Mouse (Mus musculus) left cerebral cortex, postnatal 14 days (tissue): ENCODE measurements around the gene Crocc. TPM values are rescaled to one million over a fixed set of nuclear protein-coding genes. Genes with fewer than 3 reads are reported as not detected.

ENCODE experiments used
- DNase-seq, 2 experiments: peaks; one replicate each; pipeline ENCODE4 v3.0.0; 2021 to 2022; ENCODE audit warnings: low spot score in 2 of 2, mixed read lengths in 1 of 2
- intact Hi-C: fragments of 180-260 bp; cut with DNase I; formaldehyde crosslinking; loops from one replicate; pipeline ENCODE4 v1.15.1; 2025
- total RNA-seq, 2 experiments: library from RNA; stranded (reverse); gene quantifications; 2 replicates each; pipeline ENCODE4 v1.2.3; 2021

Gene Crocc
- total RNA-seq, 2 experiments from 2014 or later = 51.0 to 52.7 TPM

DNA sequence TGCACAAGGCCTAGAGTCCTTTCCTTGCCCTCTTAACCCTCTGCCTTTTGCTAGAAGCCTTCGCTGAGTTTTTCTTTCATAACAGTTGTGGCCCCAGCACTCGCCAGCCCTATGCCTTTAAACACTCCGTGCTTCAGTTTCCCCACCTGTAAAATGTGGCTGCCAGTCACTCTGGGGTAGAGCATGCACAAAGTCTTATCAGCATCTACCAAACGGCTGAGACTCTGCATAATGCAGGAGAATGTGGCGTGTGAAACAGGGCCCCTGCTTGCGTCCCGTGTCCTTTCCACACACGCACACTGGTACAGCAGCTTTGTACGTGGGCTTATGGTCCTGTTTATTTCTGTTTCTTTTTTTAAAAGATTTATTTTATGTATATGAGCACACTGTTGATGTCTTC lies 63.5 kb downstream of the Crocc start:
- no peak for DNase-seq
- intact Hi-C loops = no loop called here

DNA sequence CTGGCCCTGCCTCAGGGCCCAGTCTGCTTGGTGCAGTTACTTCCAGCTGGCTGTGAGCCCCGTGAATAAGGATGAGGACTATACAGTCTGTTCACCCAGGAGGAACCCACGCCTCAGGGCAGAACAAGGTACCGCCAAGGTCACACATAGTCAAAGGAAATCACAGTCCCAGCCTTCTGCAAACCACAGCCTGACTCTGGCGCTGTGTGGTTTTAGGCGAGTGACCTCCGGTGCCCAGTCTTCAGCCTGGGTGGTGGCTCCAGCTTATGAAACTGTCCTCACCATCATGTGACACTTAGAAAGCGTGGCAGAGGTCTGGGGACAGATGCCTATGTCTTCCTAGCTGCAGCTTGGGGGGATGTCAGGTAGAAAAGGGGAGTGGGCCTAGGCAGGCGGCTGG lies 64.5 kb downstream of the Crocc start:
- intact Hi-C loops = no loop called here
- DNase-seq = no peak

DNA sequence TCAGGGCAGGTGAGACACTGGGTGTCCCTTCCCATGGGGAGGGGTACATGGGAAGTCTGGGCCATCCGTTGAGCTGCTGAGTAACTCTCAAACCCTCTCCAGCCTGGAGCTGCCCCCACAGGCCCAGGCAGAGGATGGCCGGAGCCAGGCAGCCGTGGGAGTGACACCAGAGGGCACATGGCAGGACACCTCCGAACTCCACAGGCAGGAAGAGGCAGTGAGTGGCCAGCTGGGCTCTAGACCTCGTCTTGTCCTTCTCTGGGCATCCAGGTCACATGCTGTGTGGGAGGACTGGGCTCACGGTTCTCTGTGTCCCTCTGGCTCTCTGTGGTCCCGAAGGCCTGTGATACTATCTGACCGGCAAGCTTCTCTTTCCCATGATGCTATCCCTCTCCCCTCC lies 66.5 kb downstream of the Crocc start:
- DNase-seq = no peak
- intact Hi-C loops = no loop called here

DNA sequence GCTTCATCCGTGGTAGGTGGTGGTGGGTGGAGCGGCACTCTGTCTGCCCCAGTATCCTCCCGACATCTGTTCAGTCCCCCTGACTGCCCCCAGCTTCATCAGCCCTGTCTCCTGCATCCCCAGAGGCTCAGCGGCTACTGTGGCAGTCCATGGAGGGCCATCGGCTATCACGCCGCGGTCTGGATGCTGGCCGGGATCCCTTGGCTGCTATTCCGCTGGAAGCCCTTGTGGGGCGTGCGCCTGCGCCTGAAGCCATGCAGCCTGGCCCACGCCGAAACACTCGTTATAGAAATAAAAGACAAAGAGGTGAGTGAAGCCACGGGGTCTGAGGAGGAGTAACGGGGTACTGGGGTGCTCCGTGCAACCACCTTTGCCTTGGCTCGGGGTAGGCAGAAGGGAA lies 68.1 kb downstream of the Crocc start:
- DNase-seq = no peak
- intact Hi-C loops = no loop called here

DNA sequence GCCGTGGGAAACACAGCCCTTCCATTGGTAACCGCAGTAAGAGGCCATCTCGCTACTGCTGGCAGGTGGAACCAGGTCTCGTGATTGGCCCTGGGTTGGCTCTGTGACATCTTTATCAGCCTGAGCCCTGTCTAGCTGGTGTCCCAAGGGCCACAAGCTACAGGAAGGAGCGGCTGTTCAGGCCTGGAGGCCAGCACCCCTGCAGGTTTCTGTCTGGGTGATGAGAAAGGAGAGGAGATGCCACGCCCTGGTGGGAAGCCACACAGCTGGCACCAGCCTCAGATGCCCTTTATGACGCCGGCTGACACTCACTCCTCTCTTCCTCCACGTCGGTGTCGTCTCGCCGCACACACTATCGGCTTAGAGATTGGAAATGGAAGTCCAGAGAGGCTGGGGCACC lies 70.9 kb downstream of the Crocc start:
- DNase-seq = no peak
- intact Hi-C loops = no loop called here

- intact Hi-C loops = no loop called here
- no peak for DNase-seq
Measured at GRCm38 (mm10) chr4:140988706-140989290, 71.6 kb downstream of the Crocc start.

- intact Hi-C loops = no loop called here
- no peak for DNase-seq
Measured at GRCm38 (mm10) chr4:140987476-140987875, 72.9 kb downstream of the Crocc start.

- peak; percentile 93 to 94 for DNase-seq
- intact Hi-C loops = no loop called here
Measured at GRCm38 (mm10) chr4:140986711-140987395, 73.5 kb downstream of the Crocc start, which contains the start of gene Atp13a2. TSS of gene Atp13a2 (plus strand) at chr4:140986873.

GRCm38 (mm10) chr4:140986024-140986710 lies 74.2 kb downstream of the Crocc start:
- no peak for DNase-seq
- intact Hi-C loops = no loop called here

DNA sequence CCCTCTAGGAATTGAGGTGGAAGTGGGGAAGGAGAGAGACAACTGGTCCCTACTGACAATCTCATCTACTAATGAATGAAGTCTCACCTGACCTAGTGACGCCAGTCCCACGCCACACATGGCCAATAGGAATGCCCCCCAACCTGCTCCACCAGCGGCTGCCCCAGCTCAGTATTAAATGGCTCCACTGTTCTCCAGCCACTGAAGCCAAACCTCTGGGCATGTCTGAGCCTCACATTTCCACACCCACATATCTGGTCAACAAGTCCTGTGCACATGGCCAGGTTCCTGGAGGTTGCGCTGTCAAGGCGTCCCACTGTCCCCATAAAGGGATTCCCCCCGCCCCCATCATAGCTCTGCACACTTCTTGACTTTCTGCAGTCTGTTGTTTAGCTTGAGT lies 75.8 kb downstream of the Crocc start:
- intact Hi-C loops = no loop called here
- DNase-seq = no peak

DNA sequence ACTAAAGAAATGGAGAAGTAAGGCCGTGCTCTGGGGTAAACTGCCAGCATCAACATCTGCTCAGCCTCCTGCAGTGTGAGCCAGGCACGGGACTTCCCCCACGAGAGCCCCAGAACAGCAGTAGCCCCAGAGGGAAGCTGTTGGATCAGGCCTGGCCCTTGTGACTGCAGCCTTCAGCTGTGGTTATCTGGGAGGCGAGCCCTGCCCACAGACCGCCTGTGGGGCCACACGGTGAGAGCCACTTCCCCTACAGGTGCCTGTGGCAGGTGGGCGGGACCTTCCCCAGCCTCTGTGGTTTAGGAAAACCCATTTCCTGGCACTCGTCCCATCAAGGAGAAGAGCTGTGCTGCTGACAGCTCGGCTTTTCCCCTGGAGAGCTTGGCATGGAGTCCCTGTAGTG lies 76.9 kb downstream of the Crocc start:
- intact Hi-C loops = no loop called here
- DNase-seq = peak; percentile 46 to 60

- no peak for DNase-seq
- intact Hi-C loops = no loop called here
Measured at GRCm38 (mm10) chr4:140982808-140983207, 77.5 kb downstream of the Crocc start.

GRCm38 (mm10) chr4:140981605-140982004 lies 78.7 kb downstream of the Crocc start:
- intact Hi-C loops = no loop called here
- DNase-seq = no peak

DNA sequence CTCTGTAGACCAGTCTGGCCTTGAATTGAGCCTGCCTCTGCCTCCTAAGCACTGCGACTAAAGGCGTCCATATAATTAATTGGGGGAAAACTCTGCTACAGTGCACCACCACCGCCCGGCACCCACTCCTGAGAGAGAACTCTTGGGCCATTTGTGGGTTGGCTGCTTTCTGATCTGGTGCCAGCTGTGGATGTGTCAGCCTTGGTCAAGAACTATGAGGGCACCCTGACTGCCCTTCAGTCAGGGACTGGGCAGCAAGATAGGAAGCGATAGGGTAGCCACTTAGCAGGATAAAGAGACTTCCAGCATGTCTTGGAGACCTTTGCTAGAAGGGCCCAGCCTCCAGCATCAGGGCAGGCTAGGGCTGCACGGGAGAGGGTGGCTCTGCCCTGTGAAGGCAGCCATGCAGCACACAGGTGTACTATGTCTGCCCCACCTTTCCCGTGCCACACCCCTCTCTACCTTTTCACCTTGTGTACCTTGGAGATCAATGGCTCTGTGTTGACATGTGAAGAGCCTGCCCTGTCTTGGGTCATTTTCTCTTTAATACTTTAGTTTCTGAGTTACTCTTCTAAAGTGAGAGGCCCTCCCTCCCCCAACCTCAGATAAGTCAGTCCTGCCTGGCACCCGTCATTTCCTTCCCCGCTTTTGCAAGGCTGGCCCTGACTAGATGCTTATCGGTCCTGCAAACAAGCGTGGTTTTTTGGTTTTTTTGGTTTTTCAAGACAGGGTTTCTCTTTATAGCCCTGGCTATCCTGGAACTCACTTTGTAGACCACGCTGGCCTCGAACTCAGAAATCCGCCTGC lies 82.3 kb downstream of the Crocc start:
- DNase-seq = no peak
- intact Hi-C loops = no loop called here

DNA sequence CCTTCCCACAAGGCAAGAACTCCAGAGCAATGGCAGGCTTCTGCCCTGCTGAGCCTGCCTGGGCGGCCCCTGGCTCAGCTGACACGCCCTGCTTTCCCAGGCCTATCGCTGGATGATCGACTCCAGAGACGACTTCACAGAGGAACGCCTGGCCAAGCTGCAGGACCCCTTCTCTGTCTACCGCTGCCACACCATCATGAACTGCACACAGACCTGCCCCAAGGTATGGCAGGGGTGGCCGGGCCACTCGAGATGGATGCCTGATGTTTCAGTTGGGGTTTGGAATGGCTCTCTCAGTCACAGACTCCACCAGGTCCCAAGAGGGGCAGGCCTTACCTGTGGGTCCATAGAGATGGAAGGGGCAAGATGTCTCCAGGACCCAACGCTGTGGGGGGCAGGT lies 83.1 kb downstream of the Crocc start:
- intact Hi-C loops = no loop called here
- no peak for DNase-seq

DNA sequence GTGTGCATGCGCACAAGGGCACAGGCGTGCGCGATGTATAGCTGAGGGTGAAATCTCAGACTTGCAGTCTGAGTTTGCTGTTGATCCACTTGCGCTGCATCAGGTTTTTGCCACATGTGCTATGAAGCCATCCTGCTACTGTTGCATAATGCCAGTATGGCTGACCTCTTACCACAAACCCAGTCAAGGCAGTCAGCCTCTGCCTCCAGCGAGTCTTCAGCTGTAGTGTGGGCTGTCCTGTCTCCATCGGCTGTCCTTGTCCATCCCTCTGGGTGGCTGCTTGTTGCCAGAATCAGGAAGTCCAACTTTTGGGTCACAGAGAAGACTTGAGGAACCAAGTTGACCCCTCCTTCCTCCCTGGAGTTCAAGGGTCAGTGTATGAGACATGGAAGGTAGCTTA lies 85.0 kb downstream of the Crocc start:
- intact Hi-C loops = no loop called here
- no peak for DNase-seq

GRCm38 (mm10) chr4:140974408-140974807 lies 85.9 kb downstream of the Crocc start:
- intact Hi-C loops = no loop called here
- no peak for DNase-seq

DNA sequence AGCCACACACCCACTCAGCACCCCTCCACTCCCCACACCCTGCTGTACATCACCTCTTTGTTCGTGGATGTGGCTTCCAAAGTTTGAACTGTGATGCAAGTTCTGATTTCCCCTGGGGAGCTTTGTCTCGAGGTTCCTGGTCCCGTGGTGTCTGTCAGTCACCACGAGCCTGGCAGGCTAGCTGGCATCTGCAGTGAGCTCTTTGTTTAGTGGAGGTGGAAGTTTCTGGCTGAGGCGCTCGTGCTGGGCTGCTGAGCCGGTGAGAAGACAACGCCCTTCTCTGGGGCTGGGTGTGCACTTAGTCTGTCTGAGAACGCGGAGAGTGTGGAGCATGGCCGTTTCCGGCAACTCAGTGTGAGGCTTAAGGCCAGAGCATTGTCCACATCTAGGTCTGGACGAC lies 88.7 kb downstream of the Crocc start:
- intact Hi-C loops = no loop called here
- DNase-seq = no peak

GRCm38 (mm10) chr4:140967386-140968159 lies 92.8 kb downstream of the Crocc start:
- DNase-seq = no peak
- intact Hi-C loops = no loop called here
